Mouse (Mus musculus) kidney, adult 2 months (tissue): ENCODE measurements at regions not wholly inside any gene's neighbourhood (a gene's known extent, or its start where the extent isn't known, plus 50 kb on each side); places are given as distances from the start of the nearest gene placed in this dataset.

Source experiments
- DNase-seq: peaks from one replicate; pipeline ENCODE4 v3.0.0; 2021
- H3K27ac ChIP-seq: fragments of 200-500 bp; 2 replicates; pipeline ENCODE4 v1.5.1; 2012; ENCODE audit warnings: low read depth, low read length, control low read depth, inconsistent platforms; ENCODE audit not compliant: insufficient read depth
- H3K27me3 ChIP-seq: fragments of 200-500 bp; replicated peaks from 2 replicates; pipeline ENCODE4 v1.6.1; 2012; ENCODE audit warnings: mild to moderate bottlenecking, moderate library complexity, low read length, inconsistent platforms; ENCODE audit not compliant: control insufficient read depth, insufficient read depth
- H3K36me3 ChIP-seq: fragments of 200-500 bp; 2 replicates; pipeline ENCODE4 v1.6.1; 2012; ENCODE audit warnings: mild to moderate bottlenecking, moderate library complexity, low read length, inconsistent platforms; ENCODE audit not compliant: control insufficient read depth, insufficient read depth
- H3K4me1 ChIP-seq: fragments of 200-500 bp; 2 replicates; pipeline ENCODE4 v1.6.1; 2011; ENCODE audit warnings: low read length; ENCODE audit not compliant: control insufficient read depth, insufficient read depth
- H3K4me3 ChIP-seq: fragments of 200-500 bp; 2 replicates; pipeline ENCODE4 v1.5.1; 2011; ENCODE audit warnings: mild to moderate bottlenecking, low read depth, low read length, control low read depth; ENCODE audit not compliant: insufficient read depth
- CTCF ChIP-seq: fragments of 200-500 bp; conservative IDR thresholded peaks from 2 replicates; pipeline ENCODE4 v1.5.1; 2011; ENCODE audit warnings: low read depth, mild to moderate bottlenecking, control low read depth, low read length, moderate library complexity, mixed read lengths; ENCODE audit not compliant: insufficient read depth, insufficient read length
- POLR2A ChIP-seq: fragments of 200-500 bp; IDR thresholded peaks from one replicate; pipeline ENCODE4 v1.6.1; 2011; ENCODE audit warnings: low read depth, low read length, control low read depth
- WGBS: fragments of 180-500 bp; shearing (Covaris S2); methylation state at CpG from one replicate; pipeline ENCODE4 v1.1.7; 2018; 5-methylcytosine and 5-hydroxymethylcytosine counted together

DNA sequence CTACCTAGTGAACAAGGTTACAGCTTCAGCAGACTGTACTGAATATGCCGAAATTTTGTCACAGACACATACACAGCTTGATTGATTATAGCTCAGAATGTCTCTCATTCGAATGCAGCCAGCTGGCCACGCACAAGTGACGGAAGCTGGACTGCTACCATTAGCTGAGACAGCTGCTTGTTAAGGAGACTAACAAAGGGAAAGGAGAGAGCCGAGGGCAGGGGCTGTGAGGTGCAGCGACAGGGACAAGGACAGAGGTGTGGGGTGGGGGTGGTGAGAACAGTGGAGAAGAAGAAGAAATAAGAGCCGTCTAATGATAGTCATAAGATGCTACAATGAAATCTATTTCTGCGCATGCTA, 115.4 kb upstream of the 9330182O14Rik start:
- Histone ChIP-seq H3K4me1 (no peaks in the 10 kb centered on the region), H3K36me3 (no peaks in the 10 kb centered on the region), H3K4me3 (no peak overlapping the region), H3K27ac (no peak overlapping the region), H3K27me3 (no peaks in the 10 kb centered on the region)
- no peak for DNase-seq
- TF ChIP-seq CTCF (no peak), POLR2A (no peak)
- 59% methylated on average over 8 of the region's 8 CpGs for WGBS

DNA sequence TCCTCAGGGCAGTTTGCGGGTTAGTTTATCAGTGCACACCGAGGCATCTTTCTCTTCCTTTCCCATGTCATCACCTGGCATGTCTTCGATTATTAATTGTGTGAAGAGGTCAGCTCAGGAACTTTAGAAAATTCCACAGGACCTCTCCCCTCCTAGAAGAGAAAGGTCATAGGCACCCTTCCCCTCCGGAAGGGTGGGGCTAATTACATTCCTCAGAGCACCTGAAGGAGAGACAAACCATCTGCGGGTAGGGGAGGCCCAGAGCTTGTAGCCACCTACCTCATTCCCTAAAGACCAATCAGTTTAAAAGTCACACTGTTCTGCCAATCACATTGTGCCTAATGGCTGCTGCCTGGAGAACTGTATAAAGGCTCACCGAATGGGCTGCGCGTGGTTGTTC, 114.9 kb upstream of the 9330182O14Rik start:
- TF ChIP-seq POLR2A (no peak), CTCF (no peak)
- peak; percentile 3 for DNase-seq
- H3K4me1 ChIP-seq, result no peaks in the 10 kb centered on the region
- H3K36me3 ChIP-seq, result no peaks in the 10 kb centered on the region
- H3K4me3 ChIP-seq, result no peak overlapping the region
- no peak overlapping the region for H3K27ac ChIP-seq
- no peaks in the 10 kb centered on the region for H3K27me3 ChIP-seq
- WGBS, result 69% methylated on average over 8 of the region's 8 CpGs

DNA sequence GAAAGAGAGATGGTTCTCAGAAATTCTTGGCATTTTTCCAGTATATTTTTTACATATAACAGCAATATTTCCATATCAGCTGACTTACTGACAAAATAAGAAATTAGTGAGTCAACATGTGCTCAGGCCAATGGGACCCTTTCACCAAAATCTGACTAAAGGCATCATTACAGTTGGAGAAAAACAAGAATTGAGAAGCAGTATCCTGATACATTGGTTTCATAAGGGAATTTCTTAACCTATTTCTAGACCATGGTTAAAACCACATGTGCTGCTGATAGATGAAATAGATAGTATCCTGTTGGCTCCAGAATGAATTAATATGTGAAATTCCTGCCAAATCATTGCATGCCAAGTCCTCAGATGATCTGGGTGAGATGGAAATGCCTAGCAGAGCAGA, 114.1 kb upstream of the 9330182O14Rik start:
- Histone ChIP-seq H3K27ac (no peak overlapping the region), H3K36me3 (no peaks in the 10 kb centered on the region), H3K27me3 (no peaks in the 10 kb centered on the region), H3K4me1 (no peaks in the 10 kb centered on the region), H3K4me3 (no peak overlapping the region)
- DNase-seq, result no peak
- TF ChIP-seq CTCF (no peak), POLR2A (no peak)

DNA sequence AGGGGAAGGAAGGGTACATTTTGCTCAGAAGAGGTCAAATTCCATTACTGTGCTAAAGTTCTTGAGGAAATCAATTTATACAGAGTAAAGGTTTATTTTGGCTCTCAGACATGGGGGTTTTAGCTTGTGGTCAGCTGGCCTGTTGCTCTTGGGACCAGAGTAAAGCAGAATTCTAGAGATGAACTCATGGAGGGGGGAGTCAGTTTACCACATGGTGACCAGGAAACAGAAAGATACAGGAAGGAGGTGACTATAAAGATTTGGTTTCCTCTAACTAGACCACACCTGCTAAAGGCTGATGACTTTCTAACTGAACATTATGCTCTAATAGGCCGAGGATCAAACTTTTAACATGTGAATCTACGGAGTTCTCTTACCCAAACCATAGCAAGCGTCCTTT, 113.5 kb upstream of the 9330182O14Rik start:
- H3K4me3 ChIP-seq, result no peak overlapping the region
- TF ChIP-seq POLR2A (no peak), CTCF (no peak)
- DNase-seq, result no peak
- no peak overlapping the region for H3K27ac ChIP-seq
- H3K27me3 ChIP-seq, result no peaks in the 10 kb centered on the region
- WGBS, result 88% methylated on average over 3 of the region's 3 CpGs
- H3K36me3 ChIP-seq, result no peaks in the 10 kb centered on the region
- H3K4me1 ChIP-seq, result no peaks in the 10 kb centered on the region

DNA sequence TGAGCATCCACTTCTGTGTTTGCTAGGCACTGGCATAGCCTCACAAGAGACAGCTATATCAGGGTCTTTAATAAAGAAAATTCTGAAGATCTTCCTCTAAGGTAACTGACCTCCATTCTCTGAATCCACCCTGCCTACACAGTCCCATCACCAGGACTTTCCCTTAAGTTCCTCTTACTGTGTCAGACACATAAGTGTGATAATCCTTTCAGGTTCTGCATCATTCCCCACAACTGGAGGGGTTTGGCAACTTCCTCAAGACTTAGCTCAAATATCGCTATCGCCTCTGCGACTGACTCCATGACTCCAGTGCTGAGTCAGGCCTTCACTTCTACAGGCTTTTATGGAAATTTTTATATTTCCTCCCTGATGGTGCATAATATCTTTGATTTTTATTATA, 111.0 kb upstream of the 9330182O14Rik start:
- TF ChIP-seq CTCF (no peak), POLR2A (no peak)
- 97% methylated on average over 3 of the region's 3 CpGs for WGBS
- H3K4me1 ChIP-seq, result no peaks in the 10 kb centered on the region
- DNase-seq, result no peak
- H3K27ac ChIP-seq, result no peak overlapping the region
- no peaks in the 10 kb centered on the region for H3K27me3 ChIP-seq
- no peaks in the 10 kb centered on the region for H3K36me3 ChIP-seq
- no peak overlapping the region for H3K4me3 ChIP-seq

DNA sequence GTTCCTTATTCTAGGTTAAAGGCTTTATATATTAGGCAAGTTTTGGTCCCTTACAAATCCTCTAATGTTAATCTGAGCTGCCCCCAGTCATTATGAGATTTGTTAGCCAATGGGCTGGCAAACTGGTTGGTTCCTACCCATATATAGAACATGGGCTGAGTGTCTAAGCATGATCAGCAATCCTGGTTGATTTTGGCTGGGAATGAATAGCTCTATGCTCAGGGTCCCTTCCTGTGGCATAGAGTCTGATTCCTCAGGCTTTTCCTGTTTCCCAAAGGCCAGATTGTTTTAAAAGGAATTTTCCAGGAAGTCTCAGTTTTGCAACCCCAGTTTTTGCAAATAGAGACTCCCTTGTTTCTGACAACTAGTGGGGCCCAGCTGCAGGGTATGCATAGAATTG, 102.1 kb upstream of the 9330182O14Rik start:
- no peak overlapping the region for H3K27ac ChIP-seq
- no peaks in the 10 kb centered on the region for H3K4me1 ChIP-seq
- no peak for DNase-seq
- H3K4me3 ChIP-seq, result no peak overlapping the region
- TF ChIP-seq CTCF (no peak), POLR2A (no peak)
- no peaks in the 10 kb centered on the region for H3K36me3 ChIP-seq
- H3K27me3 ChIP-seq, result no peaks in the 10 kb centered on the region

DNA sequence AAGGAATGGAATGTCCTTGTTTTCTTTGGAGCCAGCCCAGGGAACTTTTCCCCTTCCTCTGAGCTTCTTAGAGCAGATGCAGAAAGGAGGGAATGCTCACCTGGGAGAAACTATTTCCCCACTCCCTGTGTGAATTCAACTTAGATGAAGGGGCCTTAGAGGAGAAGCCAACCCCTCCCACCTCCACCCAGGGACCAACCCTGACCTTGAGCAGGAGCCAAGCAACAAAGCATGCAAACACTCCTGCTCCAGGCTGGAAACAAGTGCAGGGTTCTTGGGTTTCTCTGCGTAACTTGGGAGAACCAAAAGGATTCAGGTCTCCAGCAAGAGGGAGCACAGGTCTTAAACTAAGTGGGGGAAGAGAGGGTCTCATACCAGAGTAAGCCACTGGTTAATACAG, 98.0 kb upstream of the 9330182O14Rik start:
- Histone ChIP-seq H3K4me3 (no peak overlapping the region), H3K27me3 (no peaks in the 10 kb centered on the region), H3K27ac (no peak overlapping the region), H3K36me3 (no peaks in the 10 kb centered on the region), H3K4me1 (no peaks in the 10 kb centered on the region)
- 69% methylated on average over 1 of the region's 1 CpGs for WGBS
- TF ChIP-seq CTCF (no peak), POLR2A (no peak)
- no peak for DNase-seq

DNA sequence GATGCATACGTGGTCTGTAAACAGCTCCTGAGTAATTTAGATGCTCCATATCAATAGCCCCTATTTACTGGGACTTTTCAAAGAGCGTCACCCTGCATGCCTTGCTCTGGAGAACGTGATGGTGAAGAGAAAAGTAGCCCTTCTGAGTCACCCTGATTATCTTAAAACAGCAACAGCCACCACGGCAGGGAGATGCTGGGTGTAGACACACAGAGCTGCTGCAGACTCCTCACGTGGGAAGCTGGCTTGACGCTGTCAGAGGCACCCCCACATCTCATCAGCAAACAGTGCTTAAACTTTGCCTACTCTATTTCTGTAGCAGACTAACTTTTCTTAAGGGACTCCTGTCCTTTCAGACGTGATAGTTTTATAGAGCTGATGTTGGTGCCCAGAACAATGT, 96.9 kb upstream of the 9330182O14Rik start:
- 68% methylated on average over 7 of the region's 7 CpGs for WGBS
- no peak for TF ChIP-seq POLR2A
- no peak for TF ChIP-seq CTCF
- no peaks in the 10 kb centered on the region for H3K36me3 ChIP-seq

More for the DNA sequence above, 96.9 kb upstream of the 9330182O14Rik start:
- no peak for DNase-seq
- no peak overlapping the region for H3K27ac ChIP-seq
- no peak overlapping the region for H3K4me3 ChIP-seq
- no peaks in the 10 kb centered on the region for H3K27me3 ChIP-seq
- no peaks in the 10 kb centered on the region for H3K4me1 ChIP-seq
